Mouse (Mus musculus) hematopoietic stem cell, adult 5-6 weeks (primary cell): ENCODE measurements around the gene Il12a. TPM values are rescaled to one million over a fixed set of nuclear protein-coding genes. Genes with fewer than 3 reads are reported as not detected.

ENCODE experiments used
- ATAC-seq, 2 experiments: fragments of 125-278 bp in 1 of 2; replicated peaks in 1 of 2; 2 replicates each; pipeline ENCODE4 v1.8.0; 2016 to 2017; ENCODE audit warnings: inconsistent platforms in 2 of 2, mild to moderate bottlenecking in 2 of 2, moderate number of reproducible peaks in 2 of 2, low read depth in 1 of 2, moderate TSS enrichment in 1 of 2; ENCODE audit not compliant: low FRiP score in 2 of 2, poor library complexity in 2 of 2, severe bottlenecking in 2 of 2, insufficient read depth in 1 of 2, low TSS enrichment in 1 of 2
- total RNA-seq: library from RNA; stranded (forward); fragments of 172-1452, 232-1000 nt; gene quantifications from 2 replicates; pipeline ENCODE4 v1.2.3, GENCODE M21; 2017

Il12a gene
- 109 and 152 TPM in 2 replicates for total RNA-seq

DNA sequence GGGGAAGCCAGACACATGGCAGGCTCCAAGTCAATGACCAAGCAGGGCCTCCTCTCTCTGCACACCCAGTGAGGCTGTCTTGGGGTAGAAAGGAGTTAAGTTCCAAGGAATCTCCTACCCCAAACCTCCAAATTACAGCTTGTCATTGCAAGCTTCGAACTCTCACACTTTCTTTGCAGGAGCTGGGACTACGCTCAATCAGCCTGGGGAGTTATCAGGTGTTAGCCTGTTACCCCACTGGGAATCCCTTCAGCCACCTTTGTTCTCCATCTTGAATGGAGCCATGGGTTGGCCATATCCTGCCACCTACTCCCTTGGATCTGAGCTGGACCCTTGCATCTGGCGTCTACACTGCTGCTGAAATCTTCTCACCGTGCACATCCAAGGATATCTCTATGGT is at the start of gene Il12a:
Gene Il12a (plus strand): TSS at position 301 of the 400 bp plus-strand sequence.
- ATAC-seq = no peak

DNA sequence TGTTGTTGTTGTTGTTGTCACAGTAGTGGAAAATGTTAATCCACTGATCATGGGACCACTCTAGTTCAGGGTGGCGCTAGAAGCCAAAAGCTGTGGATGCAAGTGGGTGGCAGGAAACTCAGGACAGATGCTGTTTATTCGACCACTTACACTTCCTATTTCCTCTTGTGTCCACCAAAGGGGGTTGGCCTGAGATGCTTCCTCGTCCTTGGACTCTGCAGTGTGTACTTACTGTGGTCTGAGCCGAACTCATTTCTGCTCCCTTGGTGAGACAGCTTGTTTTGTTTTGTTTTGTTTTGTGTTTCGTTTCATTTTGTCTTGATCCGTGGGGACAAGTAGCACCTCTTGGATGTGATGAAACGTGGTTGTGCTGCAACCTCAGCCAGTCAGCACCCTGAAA is 47.5 kb upstream of the Il12a start:
- peak in 1 of 2 experiments; percentile 9; a peak in 1 of 4 replicates for ATAC-seq

GRCm38 (mm10) chr3:68646387-68647130 is 43.9 kb upstream of the Il12a start:
- peak; percentile 63 to 73 for ATAC-seq

GRCm38 (mm10) chr3:68647282-68647681 is 43.2 kb upstream of the Il12a start:
- no peak for ATAC-seq

DNA sequence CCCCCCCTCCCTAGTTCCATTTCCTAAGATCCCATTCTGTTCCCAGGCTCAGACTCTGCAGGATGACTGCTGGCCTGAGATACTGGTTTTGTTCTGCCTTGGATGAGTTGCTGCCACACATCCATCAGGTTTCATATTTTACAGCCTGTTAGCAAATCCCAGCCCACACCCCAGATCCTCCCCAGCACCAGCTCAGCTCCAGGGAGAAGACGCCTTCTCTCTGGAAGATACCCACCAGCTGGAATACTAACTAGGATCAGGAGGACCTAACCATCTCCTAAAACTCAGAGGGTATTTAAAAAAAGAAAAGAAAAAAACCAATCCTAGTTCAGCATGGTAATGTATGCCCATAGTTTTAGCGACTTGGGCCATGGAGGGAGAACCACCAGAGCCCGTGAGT is 40.2 kb upstream of the Il12a start:
- no peak for ATAC-seq

- peak in 1 of 2 experiments; percentile 35; a peak in 1 of 4 replicates for ATAC-seq
Observed at GRCm38 (mm10) chr3:68656607-68657352, 33.7 kb upstream of the Il12a start.

DNA sequence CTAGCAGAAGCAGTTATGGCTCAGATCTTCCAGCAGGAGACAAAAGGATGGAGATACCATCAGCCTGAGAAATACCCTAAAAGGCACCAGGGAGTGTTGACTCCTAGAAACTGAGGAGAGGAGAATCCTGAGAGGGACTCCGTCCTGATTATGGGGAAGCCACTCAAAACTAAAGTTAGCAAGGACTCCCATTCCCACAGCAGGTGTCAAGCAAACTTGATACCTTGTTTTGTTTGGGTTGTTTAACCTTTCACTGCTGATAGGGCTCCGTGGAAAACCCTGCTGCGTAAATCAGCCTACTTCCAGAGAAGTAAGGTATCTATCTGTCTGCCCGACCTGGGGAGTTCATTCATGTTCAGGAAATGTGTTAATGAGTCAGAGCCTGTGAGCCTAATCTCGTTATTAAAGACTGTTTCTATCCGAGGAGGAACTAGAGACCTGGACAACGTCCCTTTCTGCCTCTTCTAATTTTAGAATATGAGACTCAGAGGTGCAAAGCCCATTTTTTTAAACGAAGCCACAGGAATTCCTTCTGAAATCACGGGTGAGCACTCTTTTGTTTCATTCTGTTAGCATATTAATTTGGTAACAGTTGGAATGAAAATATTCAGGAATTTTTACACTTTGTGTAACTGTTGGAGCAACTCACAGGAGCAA is 32.7 kb upstream of the Il12a start:
- ATAC-seq = no peak

GRCm38 (mm10) chr3:68659996-68660395 is 30.4 kb upstream of the Il12a start:
- no peak for ATAC-seq

GRCm38 (mm10) chr3:68660538-68660937 is 29.9 kb upstream of the Il12a start:
- no peak for ATAC-seq

- peak in 1 of 2 experiments; percentile 46; a peak in 1 of 4 replicates for ATAC-seq
Observed at GRCm38 (mm10) chr3:68662386-68662785, 28.1 kb upstream of the Il12a start.

DNA sequence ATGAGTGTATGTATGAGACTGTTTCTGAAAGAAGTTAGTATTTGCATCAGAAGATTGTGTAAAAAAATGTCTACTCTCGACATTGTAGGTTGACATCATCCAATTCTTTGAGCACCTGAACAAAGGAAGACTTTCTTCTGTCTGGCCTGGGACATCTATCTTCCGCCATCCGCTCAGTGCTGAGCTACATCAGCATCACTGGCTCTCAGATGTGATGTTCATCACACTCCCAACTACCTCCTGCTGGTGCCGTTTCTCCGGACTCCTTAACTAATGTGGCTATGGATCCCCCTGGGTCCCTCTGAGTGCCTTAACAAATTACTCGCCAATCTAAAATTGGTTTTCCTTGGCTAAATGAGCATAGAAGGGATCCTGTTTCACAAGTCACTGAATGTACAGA is 26.1 kb upstream of the Il12a start:
- ATAC-seq = no peak

- ATAC-seq = peak in 1 of 2 experiments; percentile 21; a peak in 1 of 4 replicates
Observed at GRCm38 (mm10) chr3:68666377-68666776, 24.1 kb upstream of the Il12a start.

DNA sequence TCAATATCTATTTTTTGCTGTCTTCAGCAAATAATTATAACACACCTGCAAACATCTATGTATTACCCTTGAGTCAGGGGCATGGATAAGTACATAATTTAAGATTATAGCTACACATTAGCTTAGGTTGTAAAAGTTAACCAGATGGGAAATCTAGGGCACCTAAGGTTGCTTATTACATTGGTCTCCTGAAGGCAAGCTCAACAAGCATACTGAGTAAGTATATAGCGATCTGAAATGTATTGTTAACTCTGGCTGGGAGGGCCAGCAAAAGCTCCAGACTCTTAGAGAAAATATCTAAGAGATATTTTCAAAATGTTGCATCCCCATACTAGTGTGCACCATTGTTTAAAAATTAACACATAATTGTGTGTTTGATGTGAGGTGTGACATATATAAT is 22.6 kb upstream of the Il12a start:
- ATAC-seq = no peak

DNA sequence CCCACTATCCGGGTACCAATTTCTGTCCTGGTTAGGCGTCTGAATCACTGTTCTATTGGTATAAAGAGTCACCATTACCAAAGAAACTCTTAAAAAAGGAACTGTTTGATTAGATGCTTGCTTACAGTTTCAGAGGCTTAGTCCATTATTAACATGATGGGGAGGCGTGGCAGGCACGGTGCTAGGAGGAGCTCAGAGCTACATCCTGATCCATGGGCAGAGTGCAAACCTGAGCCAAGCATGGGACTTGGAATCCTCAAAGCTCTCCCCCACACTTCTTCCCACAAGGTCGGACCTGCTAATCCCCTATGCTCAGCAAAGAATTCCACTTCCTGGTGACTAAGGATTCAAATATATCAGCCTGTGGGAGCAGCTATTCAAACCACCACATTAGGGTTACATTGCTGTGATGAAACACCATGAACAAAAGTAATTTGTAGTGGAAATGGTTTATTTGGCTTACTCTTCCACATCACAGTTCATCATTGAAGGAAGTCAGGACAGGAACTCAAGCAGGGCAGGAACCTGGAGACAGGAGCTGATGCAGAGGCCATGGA is 20.9 kb upstream of the Il12a start:
- ATAC-seq = no peak

GRCm38 (mm10) chr3:68674721-68675120 is 15.7 kb upstream of the Il12a start:
- no peak for ATAC-seq

GRCm38 (mm10) chr3:68675216-68675835 is 15.1 kb upstream of the Il12a start:
- no peak for ATAC-seq

DNA sequence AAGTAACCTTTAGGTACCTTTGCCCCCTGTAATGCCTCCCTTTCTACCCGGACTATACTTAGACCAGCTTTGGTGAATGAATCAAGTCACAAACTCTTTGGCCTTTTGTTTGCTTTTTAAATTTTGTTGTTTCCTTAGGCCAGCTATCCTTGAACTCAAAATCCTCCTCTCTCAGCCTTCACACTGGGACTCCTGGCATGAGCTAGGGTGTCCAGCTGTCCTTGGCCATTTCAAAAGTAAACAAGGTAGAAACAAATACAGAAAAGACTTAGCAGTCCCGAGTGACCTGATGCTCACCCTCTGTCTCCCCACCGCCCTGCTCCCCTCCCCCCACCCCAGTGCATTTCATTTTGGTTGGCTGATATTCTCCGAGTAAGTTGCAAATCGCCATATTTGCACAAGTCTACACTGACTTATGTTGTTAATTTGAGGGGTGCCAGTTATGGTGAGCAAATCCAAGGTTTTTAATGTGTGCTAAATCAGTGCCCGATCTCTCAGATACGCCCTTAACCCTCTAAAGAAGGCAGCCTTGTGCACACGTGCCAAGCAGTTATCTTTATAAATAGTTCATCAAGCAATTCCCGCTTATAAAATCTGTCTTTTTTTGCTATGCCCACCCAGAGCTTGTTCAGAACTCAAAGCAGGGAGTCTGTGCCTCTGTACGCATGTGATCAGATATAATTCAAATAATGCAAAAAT is 14.3 kb upstream of the Il12a start:
- ATAC-seq = no peak
